Mouse (Mus musculus) midbrain, postnatal 0 days (tissue): ENCODE results near the gene Sparc. TPM values are rescaled to one million over a fixed set of nuclear protein-coding genes. Genes with fewer than 3 reads are reported as not detected.

Source experiments
- ATAC-seq: fragments of 200-750 bp; cut with Nextera tagmentation; 2 replicates; pipeline ENCODE4 v1.8.0; 2017; ENCODE audit warnings: moderate number of reproducible peaks, mild to moderate bottlenecking, moderate TSS enrichment, moderate library complexity; ENCODE audit not compliant: low FRiP score
- DNase-seq: peaks from one replicate; pipeline ENCODE4 v3.0.0-alpha.2; 2015; ENCODE audit warnings: low spot score
- H3K27ac ChIP-seq: fragments of 300-500 bp; sonication (generic); 2 replicates; pipeline ENCODE4 v1.5.1; 2014; ENCODE audit warnings: low read depth, mild to moderate bottlenecking, low read length, mixed read lengths
- H3K27me3 ChIP-seq: fragments of 300-500 bp; sonication (generic); 2 replicates; pipeline ENCODE4 v1.6.1; 2014; ENCODE audit warnings: low read length, control low read depth, mixed read lengths; ENCODE audit not compliant: insufficient read depth
- H3K36me3 ChIP-seq: fragments of 300-500 bp; sonication (generic); 2 replicates; pipeline ENCODE4 v1.6.1; 2014; ENCODE audit warnings: low read length, control low read depth, mixed read lengths; ENCODE audit not compliant: insufficient read depth
- H3K4me1 ChIP-seq: fragments of 300-500 bp; sonication (generic); 2 replicates; pipeline ENCODE4 v1.6.1; 2014; ENCODE audit warnings: mild to moderate bottlenecking, control low read depth, antibody characterized with exemption, low read length, mixed read lengths; ENCODE audit not compliant: insufficient read depth
- H3K4me2 ChIP-seq: fragments of 300-500 bp; sonication (generic); 2 replicates; pipeline ENCODE4 v1.6.1; 2014; ENCODE audit warnings: low read depth, mild to moderate bottlenecking, low read length, mixed read lengths; ENCODE audit not compliant: poor library complexity, severe bottlenecking
- H3K4me3 ChIP-seq: fragments of 300-500 bp; sonication (generic); 2 replicates; pipeline ENCODE4 v1.5.1; 2014; ENCODE audit warnings: low read depth, mild to moderate bottlenecking, low read length, moderate library complexity
- H3K9ac ChIP-seq: fragments of 300-500 bp; sonication (generic); replicated peaks from 2 replicates; pipeline ENCODE4 v1.6.1; 2014; ENCODE audit warnings: mild to moderate bottlenecking, low read length, moderate library complexity, mixed read lengths; ENCODE audit not compliant: poor library complexity, severe bottlenecking
- H3K9me3 ChIP-seq: fragments of 300-500 bp; sonication (generic); 2 replicates; pipeline ENCODE4 v1.6.1; 2016; ENCODE audit warnings: low read length, control low read depth
- CTCF ChIP-seq: IDR thresholded peaks from 2 replicates; pipeline ENCODE4 v1.5.1; 2016; ENCODE audit warnings: antibody characterized with exemption, mild to moderate bottlenecking
- WGBS: fragments of 180-500 bp; shearing (Covaris S2); extraction: QIAGEN DNeasy Blood & Tissue Kit; methylation state at CpG from one replicate; pipeline ENCODE4 v1.1.7; 2014; 5-methylcytosine and 5-hydroxymethylcytosine counted together
- polyA plus RNA-seq: library from polyadenylated mRNA; unstranded; fragments of >200 nt; fragmentation: Nextera tagmentation; extraction: Ambion mirVana; gene quantifications from 2 replicates; pipeline ENCODE4 v1.2.1, GENCODE M21; 2015
- total RNA-seq: library from RNA; depleted of rRNA; stranded (reverse); fragments of >200 nt; gene quantifications from 2 replicates; pipeline ENCODE4 v1.2.3, GENCODE M21; 2014

Gene Sparc
- total and polyA plus RNA-seq, 2 experiments from 2014 or later, result 313 to 570 TPM

- DNase-seq (peak; percentile 55), ATAC-seq (no peak)
- Histone ChIP-seq H3K9ac (no peak overlapping the region), H3K4me2 (no peak overlapping the region), H3K4me1 (no peaks in the 10 kb centered on the region), H3K4me3 (no peak overlapping the region), H3K27me3 (no peaks in the 10 kb centered on the region), H3K36me3 (no peaks in the 10 kb centered on the region), H3K9me3 (no peaks in the 10 kb centered on the region), H3K27ac (no peak overlapping the region)
- TF ChIP-seq CTCF, result no peak
- WGBS, result 60% methylated on average over 8 of the region's 8 CpGs
These were observed 35.4 kb downstream of the Sparc start for GRCm38 (mm10) chr11:55387576-55387975.

GRCm38 (mm10) chr11:55386424-55387063 lies 36.4 kb downstream of the Sparc start:
- Histone ChIP-seq H3K4me3 (no peak overlapping the region), H3K9me3 (no peaks in the 10 kb centered on the region), H3K9ac (no peak overlapping the region), H3K36me3 (no peaks in the 10 kb centered on the region), H3K4me2 (no peak overlapping the region), H3K4me1 (no peaks in the 10 kb centered on the region), H3K27me3 (no peaks in the 10 kb centered on the region), H3K27ac (no peak overlapping the region)
- peak; percentile 83 for ATAC-seq
- WGBS, result 13% methylated on average over 11 of the region's 11 CpGs
- DNase-seq, result peak; percentile 95
- TF ChIP-seq CTCF, result peak; percentile 99

- DNase-seq, result no peak
- ATAC-seq, result no peak
- Histone ChIP-seq H3K9me3 (no peaks in the 10 kb centered on the region), H3K9ac (no peak overlapping the region), H3K27ac (no peak overlapping the region), H3K4me1 (no peaks in the 10 kb centered on the region), H3K27me3 (no peaks in the 10 kb centered on the region), H3K4me3 (no peak overlapping the region), H3K36me3 (no peaks in the 10 kb centered on the region), H3K4me2 (no peak overlapping the region)
- TF ChIP-seq CTCF, result no peak
- WGBS, result 21% methylated on average over 6 of the region's 6 CpGs
These were observed 39.4 kb downstream of the Sparc start for GRCm38 (mm10) chr11:55383463-55384045.

DNA sequence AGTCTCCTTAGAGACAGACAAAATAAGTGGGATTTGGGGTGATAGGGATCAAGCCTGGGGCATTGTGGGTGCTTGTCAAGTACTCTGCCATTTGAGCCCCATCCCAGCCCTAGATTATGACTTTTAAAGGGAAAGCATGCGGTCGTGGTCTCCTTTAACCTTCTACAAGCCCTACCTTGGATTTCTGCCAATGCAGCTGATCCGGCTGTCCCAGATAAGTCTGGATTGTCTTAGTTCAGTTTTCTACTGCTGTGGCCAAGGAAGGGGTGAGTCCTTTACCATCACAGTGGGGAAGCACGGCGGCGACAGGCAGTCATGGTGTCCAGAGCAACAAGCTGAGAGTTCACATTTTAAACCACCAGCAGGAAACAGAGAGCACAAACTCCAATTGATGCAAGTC lies 42.1 kb downstream of the Sparc start:
- H3K9ac ChIP-seq, result no peak overlapping the region
- no peaks in the 10 kb centered on the region for H3K9me3 ChIP-seq
- whole genome bisulfite sequencing, result 50% methylated on average over 6 of the region's 6 CpGs
- H3K4me1 ChIP-seq, result no peaks in the 10 kb centered on the region
- no peaks in the 10 kb centered on the region for H3K27me3 ChIP-seq
- no peak for TF ChIP-seq CTCF
- H3K4me3 ChIP-seq, result no peak overlapping the region
- no peaks in the 10 kb centered on the region for H3K36me3 ChIP-seq
- no peak for ATAC-seq
- H3K4me2 ChIP-seq, result no peak overlapping the region
- no peak overlapping the region for H3K27ac ChIP-seq
- no peak for DNase-seq

GRCm38 (mm10) chr11:55378371-55378770 lies 44.6 kb downstream of the Sparc start:
- no peak for TF ChIP-seq CTCF
- no peak for ATAC-seq
- Histone ChIP-seq H3K36me3 (no peaks in the 10 kb centered on the region), H3K4me1 (no peaks in the 10 kb centered on the region), H3K27me3 (no peaks in the 10 kb centered on the region), H3K4me2 (no peak overlapping the region), H3K9ac (no peak overlapping the region), H3K27ac (no peak overlapping the region), H3K9me3 (no peaks in the 10 kb centered on the region), H3K4me3 (no peak overlapping the region)
- peak; percentile 80 for DNase-seq
- 50% methylated on average over 5 of the region's 5 CpGs for WGBS

DNA sequence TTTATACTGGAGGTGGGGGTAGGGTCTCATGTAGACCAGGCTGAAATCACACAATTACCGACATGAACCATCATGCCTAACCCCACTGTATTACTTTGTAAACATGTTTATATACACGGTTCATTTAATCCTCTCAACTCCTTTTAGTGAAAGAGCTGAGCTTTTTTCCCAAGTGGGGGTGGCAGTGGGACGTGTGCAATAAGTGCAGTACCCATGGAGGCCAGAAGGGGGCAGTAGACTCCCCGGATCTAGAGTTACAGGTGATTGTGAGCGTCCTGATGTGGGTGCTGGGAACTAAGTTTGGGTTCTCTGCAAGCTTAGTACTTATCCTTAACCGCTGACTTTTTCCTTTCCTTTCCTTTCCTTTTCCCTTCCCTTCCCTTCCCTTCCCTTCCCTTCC lies 49.1 kb downstream of the Sparc start:
- ATAC-seq, result no peak
- WGBS, result 62% methylated on average over 6 of the region's 6 CpGs

More for the DNA sequence above, 49.1 kb downstream of the Sparc start:
- no peak overlapping the region for H3K4me2 ChIP-seq
- H3K9me3 ChIP-seq, result no peaks in the 10 kb centered on the region
- H3K27me3 ChIP-seq, result no peaks in the 10 kb centered on the region
- peak; percentile 40 for TF ChIP-seq CTCF
- no peak overlapping the region for H3K27ac ChIP-seq
- no peak overlapping the region for H3K9ac ChIP-seq
- H3K4me3 ChIP-seq, result no peak overlapping the region
- no peaks in the 10 kb centered on the region for H3K36me3 ChIP-seq
- H3K4me1 ChIP-seq, result no peaks in the 10 kb centered on the region; the same call in 1 of the 2 replicates
- DNase-seq, result no peak
